Mouse (Mus musculus) cerebellum, adult 18-20 months (tissue): ENCODE data around the gene Morn5.

ENCODE experiments used
- DNase-seq, 2 experiments: peaks; one replicate each; pipeline ENCODE4 v3.0.0; 2021

The Morn5 gene

GRCm38 (mm10) chr2:36104956-36105741, 55.9 kb downstream of the Morn5 start, which contains the start of gene Lhx6:
Gene Lhx6 (minus strand): TSS chr2:36105408.
- DNase-seq = peak in 1 of 2 experiments; percentile 7

GRCm38 (mm10) chr2:36108615-36109014, 59.4 kb downstream of the Morn5 start:
- no peak for DNase-seq

- DNase-seq = no peak
Observed at GRCm38 (mm10) chr2:36112632-36113031, 63.4 kb downstream of the Morn5 start.

- no peak for DNase-seq
Observed at GRCm38 (mm10) chr2:36126795-36127429, 77.7 kb downstream of the Morn5 start.

- no peak for DNase-seq
Observed at GRCm38 (mm10) chr2:36127973-36128372, 78.7 kb downstream of the Morn5 start.

GRCm38 (mm10) chr2:36129051-36129450, 79.8 kb downstream of the Morn5 start:
- no peak for DNase-seq
